Mouse (Mus musculus) neural tube, embryonic 10.5 days (tissue): ENCODE results near the gene Pank1.

Experiments
- DNase-seq: peaks from one replicate; pipeline ENCODE4 v3.0.0-alpha.2; 2017; ENCODE audit warnings: low spot score; ENCODE audit errors: extremely low spot score

Pank1 gene

GRCm38 (mm10) chr19:34879624-34880023 is 369 bp upstream of the Pank1 start:
- no peak for DNase-seq

- no peak for DNase-seq
Measured at GRCm38 (mm10) chr19:34877898-34878602, 1.2 kb downstream of the Pank1 start.

DNA sequence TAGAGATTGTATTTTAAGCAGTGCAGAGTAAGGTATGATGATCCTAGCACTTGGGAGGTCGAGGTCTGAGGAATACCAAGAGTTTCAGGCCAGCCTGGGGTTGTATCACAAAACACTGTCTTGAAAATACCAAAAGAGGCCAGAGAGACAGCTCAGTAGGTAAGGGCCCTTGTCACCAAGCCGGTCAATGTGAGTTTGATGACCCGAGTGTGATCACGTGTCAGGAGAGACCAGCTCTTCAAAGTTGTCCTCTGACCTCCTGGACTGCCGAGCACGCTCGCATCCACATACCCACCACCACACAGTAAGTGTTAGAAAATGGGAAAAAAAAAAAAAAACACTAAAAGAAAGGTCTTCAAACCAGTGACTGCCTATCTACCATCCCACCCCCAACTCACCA is 2.6 kb downstream of the Pank1 start:
- DNase-seq = no peak

DNA sequence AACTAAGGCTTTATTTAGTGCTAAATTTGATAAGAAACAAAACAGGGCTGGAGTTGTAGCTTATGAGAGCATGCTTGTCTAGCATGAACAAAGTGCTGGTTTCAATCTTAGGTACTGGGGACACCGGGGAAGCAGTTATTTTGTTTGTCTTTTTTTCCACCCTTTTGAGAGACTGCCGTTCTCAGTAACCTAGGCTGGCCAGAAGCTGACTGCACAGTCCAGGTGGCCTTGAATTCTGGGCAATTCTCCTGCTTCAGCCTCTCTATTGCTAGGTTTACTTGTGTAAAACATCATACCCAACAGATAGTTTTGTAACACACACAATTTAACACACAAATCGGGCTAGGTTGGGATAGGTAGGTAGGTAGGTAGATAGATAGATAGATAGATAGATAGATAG is 9.9 kb downstream of the Pank1 start:
- no peak for DNase-seq

GRCm38 (mm10) chr19:34868093-34868741 is 11.0 kb downstream of the Pank1 start:
- DNase-seq = no peak

GRCm38 (mm10) chr19:34863737-34864136 is 15.5 kb downstream of the Pank1 start:
- no peak for DNase-seq

GRCm38 (mm10) chr19:34856021-34856651 is 23.1 kb downstream of the Pank1 start:
- DNase-seq = no peak

DNA sequence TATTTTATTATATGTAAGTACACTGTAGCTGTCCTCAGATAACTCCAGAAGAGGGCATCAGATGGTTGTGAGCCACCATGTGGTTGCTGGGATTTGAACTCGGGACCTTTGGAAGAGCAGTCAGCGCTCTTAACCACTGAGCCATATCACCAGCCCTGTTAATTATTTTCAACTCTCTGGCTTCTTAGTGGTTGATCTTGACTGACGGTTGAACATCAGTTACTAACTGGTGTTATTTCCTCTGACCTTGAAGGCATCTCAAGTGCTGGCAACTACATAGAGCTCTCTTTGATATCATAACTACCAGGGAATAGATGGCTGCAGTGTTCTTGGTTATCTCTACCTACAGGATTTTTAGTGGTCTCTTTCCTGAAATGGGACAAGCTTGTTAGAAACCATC is 28.1 kb downstream of the Pank1 start:
- no peak for DNase-seq

- no peak for DNase-seq
Measured at GRCm38 (mm10) chr19:34849426-34849825, 29.8 kb downstream of the Pank1 start.

DNA sequence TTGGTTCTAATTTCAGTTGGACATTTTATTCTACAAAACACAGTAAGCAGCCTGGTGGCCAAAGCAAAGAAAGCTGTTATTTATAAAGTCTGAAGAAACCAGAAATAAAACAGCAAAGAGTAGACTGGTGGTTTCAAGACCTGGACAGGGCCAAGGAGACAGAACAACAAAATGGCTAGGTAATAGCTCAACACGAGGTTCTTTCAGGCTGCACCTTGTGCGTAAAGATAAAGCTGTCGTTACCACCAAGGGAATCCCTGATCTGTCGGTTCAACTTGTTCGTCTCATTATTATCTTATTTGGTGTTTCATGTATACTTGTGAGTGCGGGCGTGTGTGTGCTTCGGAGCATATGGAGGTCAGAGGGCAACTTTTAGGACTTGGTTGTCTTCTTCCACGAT is 31.1 kb downstream of the Pank1 start:
- no peak for DNase-seq

- DNase-seq = no peak
Measured at GRCm38 (mm10) chr19:34847103-34847502, 32.2 kb downstream of the Pank1 start.

DNA sequence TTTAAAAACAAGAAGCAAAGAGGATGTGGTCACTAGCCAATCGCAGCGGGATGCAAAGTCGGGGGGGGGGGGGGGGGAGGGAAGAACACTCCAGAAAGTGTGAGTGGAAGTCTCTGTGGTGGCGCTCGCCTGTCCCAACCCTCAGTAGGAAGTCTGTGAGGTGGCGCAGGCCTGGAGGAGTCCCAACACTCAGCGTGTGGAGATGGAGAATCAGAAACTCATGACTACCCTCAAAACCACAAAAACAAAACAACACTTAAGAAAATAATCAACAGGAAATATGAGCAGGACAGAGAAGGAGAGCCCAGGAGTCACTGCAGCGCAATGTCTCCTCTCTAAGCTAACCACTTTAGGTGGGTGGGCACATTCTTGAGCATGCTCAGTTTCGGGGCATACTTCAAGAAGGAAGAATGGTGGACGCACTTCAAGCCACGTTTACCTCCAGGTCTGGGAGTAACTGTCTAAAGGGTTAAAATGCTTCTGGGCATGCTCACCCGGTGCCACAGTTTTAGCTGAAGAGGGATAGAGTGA is 32.7 kb downstream of the Pank1 start:
- DNase-seq = no peak

DNA sequence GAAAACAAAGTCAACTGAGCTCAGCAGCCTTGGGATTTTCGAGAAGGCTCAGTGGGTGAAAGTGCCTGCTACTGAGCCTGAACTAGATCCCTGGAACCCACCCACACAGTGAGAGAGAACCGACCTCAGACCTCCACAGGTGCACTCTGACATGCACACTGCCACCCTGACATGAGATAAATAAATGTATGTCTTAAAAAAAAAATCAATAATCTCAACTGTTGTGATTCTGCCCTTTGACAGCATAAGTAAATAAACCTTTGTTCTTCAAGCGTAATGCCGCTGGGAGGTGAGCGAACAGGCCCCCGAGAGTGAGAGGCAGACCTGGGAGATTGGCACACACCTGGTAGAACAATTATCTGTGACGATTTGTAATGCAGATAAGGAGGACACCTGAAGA is 33.2 kb downstream of the Pank1 start:
- no peak for DNase-seq

GRCm38 (mm10) chr19:34845331-34845730 is 33.9 kb downstream of the Pank1 start:
- DNase-seq = no peak

- no peak for DNase-seq
Measured at GRCm38 (mm10) chr19:34844760-34845159, 34.5 kb downstream of the Pank1 start.

DNA sequence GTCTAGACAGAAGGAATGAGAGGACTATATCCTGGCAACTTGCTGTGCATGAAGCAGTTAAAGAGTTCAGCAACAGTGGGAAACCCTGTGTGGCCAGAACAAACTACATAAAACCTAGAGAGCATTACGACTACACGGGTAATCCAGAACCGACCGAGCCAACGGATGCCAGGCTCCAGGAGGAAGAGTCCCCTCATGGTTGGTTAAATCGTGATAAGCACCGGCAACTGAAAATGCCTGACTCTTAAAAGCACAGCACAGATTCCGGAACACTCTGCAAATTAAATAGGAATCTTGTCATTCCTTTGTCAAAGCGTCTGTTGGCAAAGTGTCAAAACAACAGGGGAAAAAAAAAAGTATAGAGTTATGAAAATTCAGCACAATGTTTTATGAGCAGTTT is 35.2 kb downstream of the Pank1 start:
- DNase-seq = no peak

GRCm38 (mm10) chr19:34841719-34842506 is 37.3 kb downstream of the Pank1 start:
- DNase-seq = no peak

- no peak for DNase-seq
Measured at GRCm38 (mm10) chr19:34838624-34839023, 40.6 kb downstream of the Pank1 start.

- DNase-seq = no peak
Measured at GRCm38 (mm10) chr19:34831702-34832101, 47.6 kb downstream of the Pank1 start.

GRCm38 (mm10) chr19:34827916-34828635 is 51.2 kb downstream of the Pank1 start:
- no peak for DNase-seq

DNA sequence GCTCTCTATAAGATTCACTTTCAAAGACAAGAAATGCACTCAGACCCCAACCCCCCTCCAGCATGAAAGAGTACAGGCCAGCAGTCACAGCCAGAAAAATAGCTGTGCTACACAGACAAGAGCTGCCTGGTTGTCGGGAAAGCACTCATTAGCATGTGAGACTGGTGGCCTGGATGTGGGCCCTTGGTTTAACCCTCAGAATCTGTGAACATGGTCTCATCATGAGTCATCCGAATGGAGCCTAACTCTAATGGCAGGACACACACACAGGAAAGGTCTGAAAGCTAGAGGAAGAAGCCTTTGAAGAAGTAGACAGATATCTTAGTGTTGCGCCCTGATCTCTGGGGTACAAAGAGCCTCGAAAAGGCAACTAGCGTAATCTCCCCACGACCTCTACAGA is 51.8 kb downstream of the Pank1 start:
- no peak for DNase-seq
